Mouse (Mus musculus) midbrain, embryonic 13.5 days (tissue): ENCODE measurements at regions not wholly inside any gene's neighbourhood (a gene's known extent, or its start where the extent isn't known, plus 50 kb on each side); places are given as distances from the start of the nearest gene placed in this dataset.

Source experiments
- ATAC-seq: fragments of 200-750 bp; cut with Nextera tagmentation; 2 replicates; pipeline ENCODE4 v1.8.0; 2017; ENCODE audit warnings: mild to moderate bottlenecking, moderate TSS enrichment, moderate library complexity
- H3K27ac ChIP-seq: fragments of 300-500 bp; sonication (generic); 2 replicates; pipeline ENCODE4 v1.5.1; 2015; ENCODE audit warnings: inconsistent platforms, mild to moderate bottlenecking, moderate library complexity
- H3K27me3 ChIP-seq: fragments of 300-500 bp; sonication (generic); 2 replicates; pipeline ENCODE4 v1.6.1; 2015; ENCODE audit warnings: mild to moderate bottlenecking, inconsistent platforms
- H3K36me3 ChIP-seq: fragments of 300-500 bp; sonication (generic); 2 replicates; pipeline ENCODE4 v1.6.1; 2015; ENCODE audit warnings: mild to moderate bottlenecking, inconsistent platforms
- H3K4me1 ChIP-seq: fragments of 300-500 bp; sonication (generic); replicated peaks from 2 replicates; pipeline ENCODE4 v1.6.1; 2015; ENCODE audit warnings: inconsistent platforms
- H3K4me2 ChIP-seq: fragments of 300-500 bp; sonication (generic); replicated peaks from 2 replicates; pipeline ENCODE4 v1.6.1; 2015; ENCODE audit warnings: moderate library complexity, mild to moderate bottlenecking, inconsistent platforms
- H3K4me3 ChIP-seq: fragments of 300-500 bp; sonication (generic); replicated peaks from 2 replicates; pipeline ENCODE4 v1.5.1; 2015; ENCODE audit warnings: mild to moderate bottlenecking, inconsistent platforms
- H3K9ac ChIP-seq: fragments of 300-500 bp; sonication (generic); replicated peaks from 2 replicates; pipeline ENCODE4 v1.6.1; 2015; ENCODE audit warnings: mild to moderate bottlenecking, inconsistent platforms
- H3K9me3 ChIP-seq: fragments of 300-500 bp; sonication (generic); 2 replicates; pipeline ENCODE4 v1.6.1; 2016; ENCODE audit warnings: mild to moderate bottlenecking, inconsistent platforms
- WGBS: fragments of 180-500 bp; shearing (Covaris S2); methylation state at CpG from one replicate; pipeline ENCODE4 v1.1.7; 2015; 5-methylcytosine and 5-hydroxymethylcytosine counted together

GRCm38 (mm10) chr5:62939050-62939449 is 125.4 kb downstream of the Dthd1 start:
- Histone ChIP-seq H3K27ac (no peak overlapping the region), H3K4me3 (no peak overlapping the region), H3K4me2 (no peak overlapping the region), H3K9ac (no peak overlapping the region), H3K27me3 (no peaks in the 10 kb centered on the region), H3K9me3 (no peaks in the 10 kb centered on the region), H3K36me3 (no peaks in the 10 kb centered on the region), H3K4me1 (no peaks in the 10 kb centered on the region)
- 52% methylated on average over 6 of the region's 6 CpGs for WGBS
- peak; percentile 56; the same call in 1 of the 2 replicates for ATAC-seq
